Mouse (Mus musculus) limb, embryonic 11.5 days (tissue): Measurements from ENCODE around the gene Npb. TPM values are rescaled to one million over a fixed set of nuclear protein-coding genes. Genes with fewer than 3 reads are reported as not detected.

Experiments used
- ATAC-seq: fragments of 200-750 bp; cut with Nextera tagmentation; 2 replicates; pipeline ENCODE4 v1.8.0; 2017; ENCODE audit warnings: low read depth; ENCODE audit not compliant: insufficient number of reproducible peaks, low FRiP score, low TSS enrichment
- DNase-seq: peaks from one replicate; pipeline ENCODE4 v3.0.0-alpha.2; 2015; ENCODE audit warnings: low spot score
- H3K27ac ChIP-seq: fragments of 300-500 bp; sonication (generic); replicated peaks from 2 replicates; pipeline ENCODE4 v1.5.1; 2014; ENCODE audit warnings: low read depth, mild to moderate bottlenecking, low read length
- H3K27me3 ChIP-seq: fragments of 300-500 bp; sonication (generic); 2 replicates; pipeline ENCODE4 v1.6.1; 2014; ENCODE audit warnings: mild to moderate bottlenecking, low read length, mixed read lengths; ENCODE audit not compliant: control insufficient read depth, insufficient read depth
- H3K36me3 ChIP-seq: fragments of 300-500 bp; sonication (generic); 2 replicates; pipeline ENCODE4 v1.6.1; 2014; ENCODE audit warnings: mild to moderate bottlenecking, low read length, moderate library complexity, mixed read lengths; ENCODE audit not compliant: control insufficient read depth, insufficient read depth
- H3K4me1 ChIP-seq: fragments of 300-500 bp; sonication (generic); 2 replicates; pipeline ENCODE4 v1.6.1; 2014; ENCODE audit warnings: low read length, mixed read lengths; ENCODE audit not compliant: control insufficient read depth, insufficient read depth
- H3K4me2 ChIP-seq: fragments of 300-500 bp; sonication (generic); 2 replicates; pipeline ENCODE4 v1.6.1; 2014; ENCODE audit warnings: low read depth, mild to moderate bottlenecking, moderate library complexity; ENCODE audit not compliant: severe bottlenecking
- H3K4me3 ChIP-seq: fragments of 300-500 bp; sonication (generic); 2 replicates; pipeline ENCODE4 v1.5.1; 2014; ENCODE audit warnings: low read depth, low read length
- H3K9ac ChIP-seq: fragments of 300-500 bp; sonication (generic); 2 replicates; pipeline ENCODE4 v1.6.1; 2014; ENCODE audit warnings: mild to moderate bottlenecking, low read length
- H3K9me3 ChIP-seq: fragments of 300-500 bp; sonication (generic); 2 replicates; pipeline ENCODE4 v1.6.1; 2016; ENCODE audit warnings: low read length; ENCODE audit not compliant: control insufficient read depth
- WGBS: fragments of 180-500 bp; shearing (Covaris S2); extraction: QIAGEN DNeasy Blood & Tissue Kit; methylation state at CpG from one replicate; pipeline ENCODE4 v1.1.7; 2014; 5-methylcytosine and 5-hydroxymethylcytosine counted together
- polyA plus RNA-seq: library from polyadenylated mRNA; unstranded; fragments of >200 nt; fragmentation: Nextera tagmentation; extraction: Ambion mirVana; gene quantifications from 2 replicates; pipeline ENCODE4 v1.2.1, GENCODE M21; 2014

The Npb gene
- polyA plus RNA-seq, 1 experiment from 2014 or later = 1.4 TPM

GRCm38 (mm10) chr11:120623961-120624679, 15.8 kb downstream of the Npb start:
- ATAC-seq = no peak
- DNase-seq = peak; percentile 72
- Histone ChIP-seq H3K4me3 (peak overlapping the region; percentile 91), H3K9me3 (no peaks in the 10 kb centered on the region), H3K4me1 (peaks cover 8% of the 10 kb centered on the region), H3K27me3 (no peaks in the 10 kb centered on the region), H3K36me3 (peaks cover 11% of the 10 kb centered on the region), H3K9ac (peak overlapping the region; percentile 68), H3K4me2 (peak overlapping the region; percentile 100), H3K27ac (peak overlapping the region; percentile 74)
- WGBS = 13% methylated on average over 30 of the region's 30 CpGs

DNA sequence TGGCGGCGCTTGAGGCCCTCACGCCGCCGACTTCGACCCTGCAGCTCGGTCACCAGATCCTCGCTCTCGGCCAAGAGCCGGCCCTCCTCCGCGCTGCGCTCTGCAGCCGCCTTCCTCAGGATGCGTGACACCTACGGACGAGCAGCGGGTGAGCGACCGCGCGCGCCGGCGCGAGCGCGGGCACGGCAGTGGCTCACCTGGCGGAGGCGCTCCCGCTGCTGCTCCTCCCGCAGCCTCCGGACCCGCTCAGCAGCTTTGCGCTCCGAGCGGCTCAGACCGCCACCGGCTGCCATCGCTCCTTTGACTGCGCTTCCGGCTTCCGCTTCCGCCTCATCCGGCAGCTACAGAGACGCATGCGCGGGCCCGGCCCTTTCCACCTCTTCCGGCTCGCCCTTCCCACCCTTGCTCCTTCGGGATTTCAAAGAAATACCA, 16.4 kb downstream of the Npb start:
- Histone ChIP-seq H3K27me3 (no peaks in the 10 kb centered on the region), H3K4me1 (peaks cover 10% of the 10 kb centered on the region), H3K36me3 (peaks cover 12% of the 10 kb centered on the region), H3K4me2 (peak overlapping the region; percentile 100), H3K9ac (peak overlapping the region; percentile 68), H3K9me3 (no peaks in the 10 kb centered on the region), H3K4me3 (peak overlapping the region; percentile 91), H3K27ac (peak overlapping the region; percentile 74)
- DNase-seq = peak; percentile 88
- ATAC-seq = peak; percentile 58; the same call in 1 of the 2 replicates
- WGBS = 0% methylated on average over 53 of the region's 53 CpGs

- peak within 1 kb of the TSS; percentile 91 for H3K4me3 ChIP-seq
- WGBS = 22% methylated on average over 5 of the region's 5 CpGs
- no peak for DNase-seq
Measured at GRCm38 (mm10) chr11:120625152-120625775, 17.0 kb downstream of the Npb start, which contains the start of gene Sirt7. Gene Sirt7 (minus strand): TSS chr11:120625240.

DNA sequence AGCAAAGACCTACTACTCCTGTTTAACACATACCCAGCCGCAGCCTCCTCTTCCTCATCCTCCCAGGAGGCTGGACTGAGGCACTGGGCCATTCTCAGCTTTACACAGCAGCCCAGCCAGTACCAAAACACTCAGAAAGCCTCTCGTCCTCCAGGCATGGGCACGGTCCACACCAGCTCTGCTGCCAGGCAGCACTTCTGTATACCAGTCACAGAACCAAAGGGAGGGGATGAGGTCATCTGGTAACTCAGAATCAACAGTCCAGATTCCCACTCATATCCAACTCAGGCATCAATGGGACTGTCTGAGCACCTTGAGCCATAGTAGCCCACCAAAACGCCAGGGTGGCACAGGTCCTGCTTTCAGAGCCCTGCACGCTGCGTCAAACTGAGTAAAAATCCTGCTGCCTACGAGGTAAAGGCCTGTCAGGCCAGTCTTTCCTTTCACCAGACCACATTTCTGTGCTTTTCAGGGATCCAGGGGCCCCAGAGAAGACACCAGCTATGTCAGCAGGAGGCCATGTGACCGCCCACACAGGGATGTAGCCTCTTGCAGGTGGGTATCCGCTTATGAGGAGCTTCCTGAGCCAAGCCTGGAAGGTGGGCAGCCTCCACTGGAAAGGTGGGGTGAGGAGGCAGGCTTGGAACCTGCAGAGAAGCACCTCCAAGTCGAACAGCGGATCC, 18.6 kb downstream of the Npb start:
- no peak overlapping the region; the same call in 1 of the 2 replicates for H3K4me2 ChIP-seq
- no peak overlapping the region for H3K27ac ChIP-seq
- ATAC-seq (no peak), DNase-seq (no peak)
- no peak overlapping the region for H3K9ac ChIP-seq
- no peak overlapping the region for H3K4me3 ChIP-seq
- H3K9me3 ChIP-seq = no peaks in the 10 kb centered on the region
- no peaks in the 10 kb centered on the region for H3K27me3 ChIP-seq
- peaks cover 2% of the 10 kb centered on the region; the same call in 1 of the 2 replicates for H3K36me3 ChIP-seq
- 93% methylated on average over 11 of the region's 11 CpGs for WGBS
- H3K4me1 ChIP-seq = peaks cover 18% of the 10 kb centered on the region

More at GRCm38 (mm10) chr11:120625152-120625775, 17.0 kb downstream of the Npb start, which contains the start of gene Sirt7:
- peak; percentile 40 for ATAC-seq
- Histone ChIP-seq H3K9ac (peak within 1 kb of the TSS; percentile 68), H3K9me3 (no peaks in the 10 kb centered on the region), H3K27me3 (no peaks in the 10 kb centered on the region), H3K36me3 (peaks cover 10% of the 10 kb centered on the region), H3K4me1 (peaks cover 15% of the 10 kb centered on the region), H3K27ac (peak within 1 kb of the TSS; percentile 74), H3K4me2 (peak within 1 kb of the TSS; percentile 100)

- Histone ChIP-seq H3K4me1 (peaks cover 23% of the 10 kb centered on the region), H3K9ac (no peak overlapping the region), H3K4me2 (no peak overlapping the region; the same call in 1 of the 2 replicates), H3K4me3 (no peak overlapping the region), H3K36me3 (peaks cover 2% of the 10 kb centered on the region; the same call in 1 of the 2 replicates), H3K27me3 (no peaks in the 10 kb centered on the region), H3K27ac (no peak overlapping the region), H3K9me3 (no peaks in the 10 kb centered on the region)
- WGBS = 83% methylated on average over 22 of the region's 22 CpGs
- no peak for ATAC-seq
- no peak for DNase-seq
Measured at GRCm38 (mm10) chr11:120627468-120628300, 19.4 kb downstream of the Npb start.

- H3K4me2 ChIP-seq = no peak overlapping the region
- ATAC-seq = no peak
- H3K27me3 ChIP-seq = no peaks in the 10 kb centered on the region
- H3K9me3 ChIP-seq = no peaks in the 10 kb centered on the region
- H3K27ac ChIP-seq = no peak overlapping the region
- no peak overlapping the region for H3K9ac ChIP-seq
- H3K4me1 ChIP-seq = peaks cover 23% of the 10 kb centered on the region
- peaks cover 2% of the 10 kb centered on the region; the same call in 1 of the 2 replicates for H3K36me3 ChIP-seq
- no peak overlapping the region for H3K4me3 ChIP-seq
- no peak for DNase-seq
- 94% methylated on average over 23 of the region's 23 CpGs for WGBS
Measured at GRCm38 (mm10) chr11:120628601-120629340, 20.5 kb downstream of the Npb start.

DNA sequence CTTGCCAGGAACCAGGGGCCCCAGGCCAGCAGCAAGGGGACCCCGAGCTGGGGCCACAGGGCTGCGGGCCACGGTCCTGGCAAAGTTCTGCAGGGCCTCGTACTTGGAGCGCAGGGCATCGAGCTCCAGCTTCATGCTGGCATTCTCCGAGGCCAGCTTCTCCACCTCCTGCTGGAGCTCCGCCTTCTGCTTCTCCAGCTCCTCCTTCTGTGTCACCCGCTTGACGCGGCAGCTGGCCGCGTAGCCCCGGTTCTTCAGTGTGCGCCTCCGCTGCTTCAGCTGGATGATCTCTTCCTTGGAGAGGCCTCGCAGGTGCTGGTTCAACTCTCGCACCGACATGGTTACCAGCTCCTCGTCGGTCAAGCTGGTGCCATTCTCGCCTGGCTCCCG, 21.1 kb downstream of the Npb start:
- DNase-seq (no peak), ATAC-seq (no peak)
- Histone ChIP-seq H3K4me3 (no peak overlapping the region), H3K9ac (no peak overlapping the region), H3K36me3 (peaks cover 2% of the 10 kb centered on the region; the same call in 1 of the 2 replicates), H3K4me2 (no peak overlapping the region), H3K4me1 (peaks cover 23% of the 10 kb centered on the region), H3K27ac (no peak overlapping the region), H3K9me3 (no peaks in the 10 kb centered on the region), H3K27me3 (no peaks in the 10 kb centered on the region)
- WGBS = 81% methylated on average over 23 of the region's 23 CpGs
